Mouse (Mus musculus): ENCODE data around the gene Ubr2.

Ubr2 gene

GRCm38 (mm10) chr17:47009898-47010721 is at the start of gene Ubr2:
Ubr2 (minus strand) TSS chr17:47010556.
- peak; percentile 93 to 95 for DNase-seq

GRCm38 (mm10) chr17:47059836-47060360 is 49.5 kb upstream of the Ubr2 start:
- no peak for DNase-seq

DNA sequence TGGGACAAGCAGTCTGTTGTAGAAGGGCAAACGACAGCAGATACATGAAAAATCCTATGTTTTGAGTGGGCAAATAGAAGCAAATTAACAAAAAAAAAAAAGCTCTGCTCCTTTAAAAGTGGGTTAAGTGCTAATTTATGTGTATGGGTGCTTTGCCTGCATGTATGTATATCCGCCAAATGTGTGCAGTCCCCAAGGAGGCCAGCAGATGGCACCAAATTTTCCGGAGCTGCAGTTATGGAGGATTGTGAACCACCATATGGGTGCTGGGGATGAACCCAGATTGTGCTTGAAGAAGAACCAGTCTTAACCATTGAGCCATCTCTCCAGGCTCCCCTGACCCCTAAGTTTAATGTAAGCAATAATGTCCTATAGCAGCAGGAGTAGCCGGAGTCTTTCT is 47.6 kb upstream of the Ubr2 start:
- DNase-seq = no peak

GRCm38 (mm10) chr17:47056476-47056875 is 46.1 kb upstream of the Ubr2 start:
- DNase-seq = no peak

- no peak for DNase-seq
Measured at GRCm38 (mm10) chr17:47055121-47055520, 44.8 kb upstream of the Ubr2 start.

- DNase-seq = no peak
Measured at GRCm38 (mm10) chr17:47054613-47055012, 44.3 kb upstream of the Ubr2 start.

DNA sequence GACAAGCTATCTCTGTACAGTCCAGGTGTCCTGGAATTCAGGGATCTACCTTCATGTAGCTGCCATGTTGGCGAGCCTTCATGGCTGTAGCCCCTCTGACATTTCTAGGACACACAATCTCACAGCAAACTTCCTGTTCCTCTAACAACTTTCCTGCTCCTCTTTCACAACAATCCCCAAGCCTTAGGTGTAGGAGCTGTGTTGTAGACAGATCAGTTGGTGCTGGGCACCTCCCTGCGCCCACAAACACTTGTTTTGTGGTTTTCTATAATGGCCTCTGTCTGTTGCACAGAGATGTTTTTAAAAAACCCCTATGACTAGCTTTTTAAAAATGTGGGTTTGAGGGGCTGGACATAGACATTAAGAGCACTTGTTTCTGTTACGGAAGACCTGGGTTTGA is 40.3 kb upstream of the Ubr2 start:
- DNase-seq = no peak

GRCm38 (mm10) chr17:47042866-47043265 is 32.5 kb upstream of the Ubr2 start:
- DNase-seq = no peak

GRCm38 (mm10) chr17:47038844-47039803 is 28.8 kb upstream of the Ubr2 start:
- peak; percentile 93 to 95 for DNase-seq

DNA sequence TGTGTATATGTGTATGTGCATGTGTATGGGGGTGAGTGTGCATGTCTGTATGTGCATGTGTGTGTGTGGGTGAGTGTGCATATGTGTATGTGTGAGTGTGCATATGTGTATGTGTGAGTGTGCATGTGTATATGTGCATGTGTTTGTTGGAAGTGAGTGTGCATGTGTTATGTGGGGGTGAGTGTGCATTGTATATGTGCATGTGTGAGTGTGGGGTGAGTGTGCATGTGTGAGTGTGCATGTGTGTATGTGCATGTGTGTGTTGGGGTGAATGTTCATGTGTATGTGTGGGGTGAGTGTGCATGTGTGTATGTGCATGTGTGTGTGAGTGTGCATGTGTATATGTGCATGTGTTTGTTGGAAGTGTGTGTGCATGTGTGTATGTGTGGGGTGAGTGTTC is 24.2 kb upstream of the Ubr2 start:
- DNase-seq = no peak

DNA sequence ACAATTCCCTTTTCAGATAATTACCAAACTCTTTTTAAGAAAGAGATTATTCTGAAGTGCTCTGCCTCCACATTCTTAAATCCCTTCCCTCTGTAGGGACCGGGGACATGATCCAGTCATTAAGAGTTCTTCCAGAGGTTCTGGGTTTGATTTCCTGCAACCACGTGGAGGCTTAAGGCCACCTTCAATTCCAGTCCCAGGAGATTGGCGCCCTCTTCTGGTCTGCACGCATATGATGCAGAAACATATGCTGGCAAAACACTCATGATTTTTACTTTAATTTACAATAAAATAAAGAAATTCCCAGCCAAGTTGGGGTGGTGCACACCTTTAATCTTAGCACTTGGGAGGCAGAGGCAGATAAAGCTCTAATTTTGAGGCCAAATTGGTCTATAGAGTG is 23.3 kb upstream of the Ubr2 start:
- DNase-seq = peak; percentile 66 to 79

- no peak for DNase-seq
Measured at GRCm38 (mm10) chr17:47024805-47025204, 14.4 kb upstream of the Ubr2 start.

DNA sequence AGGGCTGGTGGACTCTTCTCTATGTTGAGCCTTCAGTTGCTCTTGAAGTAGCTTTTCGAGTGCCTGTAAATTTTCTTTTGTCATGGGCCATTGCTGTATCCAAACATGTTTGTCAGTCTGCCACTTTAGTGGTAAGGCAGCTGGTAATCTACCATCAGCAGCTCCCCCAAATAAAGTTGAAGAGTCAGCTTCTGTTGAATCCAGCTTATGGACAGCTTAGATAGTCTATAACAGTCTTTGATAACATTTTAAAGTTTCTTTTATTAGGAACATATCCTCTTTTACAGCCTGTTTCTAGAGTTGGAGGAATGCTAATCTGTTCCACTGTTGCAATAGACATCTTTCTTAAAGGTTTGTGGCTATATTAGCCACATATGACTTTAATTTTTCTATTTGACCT is 13.0 kb upstream of the Ubr2 start:
- DNase-seq = no peak

GRCm38 (mm10) chr17:47012896-47013295 is 2.5 kb upstream of the Ubr2 start:
- DNase-seq = no peak

DNA sequence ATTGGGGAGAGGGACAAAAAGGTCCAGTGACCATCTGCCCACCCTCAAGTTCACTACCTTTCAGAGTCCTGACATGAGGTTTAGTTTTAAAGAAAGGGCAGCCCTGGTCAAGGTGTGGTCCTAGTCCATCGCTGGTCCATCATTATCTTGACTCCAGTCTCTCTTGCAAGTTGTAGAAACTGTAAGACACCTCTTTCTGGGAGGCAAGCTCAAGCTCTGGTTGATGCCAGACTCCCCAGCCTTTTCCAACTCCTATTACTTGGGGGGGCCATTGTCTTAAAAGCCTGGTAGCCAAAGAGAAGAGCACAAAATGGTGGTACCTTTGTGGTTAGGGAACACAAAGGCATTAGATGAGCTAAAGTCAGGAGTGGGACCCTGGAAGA is 1.3 kb upstream of the Ubr2 start:
- DNase-seq = no peak

DNA sequence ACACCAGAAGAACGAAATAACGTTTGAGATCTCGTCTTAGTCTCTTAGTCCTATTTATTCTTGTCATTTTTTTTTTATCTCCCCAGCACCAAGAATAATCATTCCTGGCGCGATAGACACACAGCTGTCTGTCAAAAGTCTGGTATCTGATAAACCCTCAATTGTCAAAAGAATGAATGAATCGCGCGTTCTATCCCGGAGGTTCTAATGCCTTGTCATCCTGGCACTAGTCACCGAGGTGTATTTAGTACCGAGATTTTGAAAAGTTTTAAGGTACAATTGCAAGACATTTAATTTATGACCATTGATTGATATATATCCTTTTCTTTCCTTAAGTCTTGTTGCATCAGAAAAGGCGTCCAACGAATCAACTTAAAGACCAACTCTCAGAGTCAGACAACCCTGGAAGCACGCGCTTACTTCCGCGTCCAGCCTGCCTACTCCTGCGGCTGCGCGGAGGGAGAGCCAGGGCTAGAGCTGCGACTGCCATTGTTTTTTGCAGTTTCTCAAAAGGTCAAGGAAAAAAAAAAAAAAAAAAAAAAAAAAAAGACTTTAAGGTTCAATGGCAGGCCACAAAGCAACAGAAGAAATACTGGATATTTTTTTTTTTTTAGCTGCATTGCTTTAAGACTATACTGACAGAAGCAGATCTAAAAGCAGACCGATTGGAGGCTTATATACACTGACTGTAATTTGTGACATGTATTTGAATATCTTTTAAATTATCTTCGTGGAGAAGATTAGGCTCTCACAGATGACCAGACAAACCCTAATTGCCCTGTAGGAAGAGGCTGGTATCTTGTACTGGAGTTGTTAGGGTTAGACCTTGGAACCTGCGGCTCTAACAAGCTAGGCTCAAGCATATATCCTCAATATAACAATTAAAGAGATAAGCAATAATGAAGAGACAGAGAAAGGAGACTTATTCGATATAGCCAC is 635 bp upstream of the Ubr2 start:
- DNase-seq = peak; percentile 74 to 79

GRCm38 (mm10) chr17:47009546-47009897 is 834 bp downstream of the Ubr2 start:
- peak in 1 of 2 experiments; percentile 46 for DNase-seq

GRCm38 (mm10) chr17:47009016-47009415 is 1.3 kb downstream of the Ubr2 start:
- no peak for DNase-seq

DNA sequence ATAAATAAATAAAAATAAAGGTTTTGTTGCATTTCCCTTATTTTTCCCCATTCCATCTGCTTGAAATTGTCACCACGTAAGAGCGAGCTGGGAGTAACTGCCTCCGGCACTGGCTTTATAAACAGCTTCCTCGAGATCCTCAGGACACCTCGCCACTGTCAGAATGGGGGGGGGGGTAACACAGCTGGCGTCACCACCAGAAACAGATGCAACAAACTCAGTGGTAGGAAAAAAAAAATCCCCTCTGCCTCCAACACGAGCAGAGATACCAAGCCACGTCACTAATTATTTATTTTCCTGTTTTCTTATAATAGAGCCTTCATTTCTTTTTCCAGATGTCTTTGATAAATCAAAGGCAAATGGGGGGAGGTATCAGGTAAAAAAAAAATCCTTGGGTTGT is 1.9 kb downstream of the Ubr2 start:
- no peak for DNase-seq

- no peak for DNase-seq
Measured at GRCm38 (mm10) chr17:47006741-47007140, 3.6 kb downstream of the Ubr2 start.

- no peak for DNase-seq
Measured at GRCm38 (mm10) chr17:47005741-47006405, 4.5 kb downstream of the Ubr2 start.

DNA sequence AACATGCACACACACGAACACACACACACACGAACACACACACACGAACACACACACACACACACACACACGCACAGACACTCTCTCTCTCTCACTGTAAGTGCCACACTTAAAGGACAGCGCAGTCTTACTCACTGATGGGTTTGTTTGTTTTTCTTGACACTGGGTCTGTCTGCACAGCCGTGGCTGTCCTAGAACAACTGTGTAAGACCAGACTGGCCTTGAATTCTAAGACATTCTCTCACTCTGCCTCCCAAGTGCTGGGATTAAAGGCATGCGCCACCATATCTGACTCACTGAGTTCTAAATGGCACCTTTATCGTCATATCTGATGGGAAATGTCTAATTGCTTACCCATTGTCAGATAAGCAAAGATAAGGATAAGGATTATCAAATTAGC is 7.1 kb downstream of the Ubr2 start:
- DNase-seq = no peak

Measured in cerebellum, postnatal 14 days (tissue).